Mouse (Mus musculus) cortical plate, adult 2 months (tissue): Measurements from ENCODE around the gene Csf1.

ENCODE experiments used
- CTCF ChIP-seq: fragments of 200-500 bp; IDR thresholded peaks from 2 replicates; pipeline ENCODE4 v1.5.1; 2011; ENCODE audit warnings: mild to moderate bottlenecking, control low read depth, low read length; ENCODE audit not compliant: insufficient read depth; ENCODE audit errors: extremely low read depth
- POLR2A ChIP-seq: fragments of 200-500 bp; IDR thresholded peaks from 2 replicates; pipeline ENCODE4 v1.6.1; 2011; ENCODE audit warnings: mild to moderate bottlenecking, low read length, control low read depth; ENCODE audit not compliant: insufficient read depth; ENCODE audit errors: extremely low read depth

GRCm38 (mm10) chr3:107798946-107799345 lies 38.7 kb upstream of the Csf1 start:
- TF ChIP-seq CTCF = no peak
- no peak for TF ChIP-seq POLR2A
